Mouse (Mus musculus) neural tube, embryonic 13.5 days (tissue): ENCODE data around the gene Cbx4. TPM values are rescaled to one million over a fixed set of nuclear protein-coding genes. Genes with fewer than 3 reads are reported as not detected.

Source experiments
- ATAC-seq: fragments of 200-750 bp; cut with Nextera tagmentation; 2 replicates; pipeline ENCODE4 v1.8.0; 2017; ENCODE audit warnings: low read depth, mild to moderate bottlenecking, moderate TSS enrichment, moderate library complexity
- H3K27ac ChIP-seq: fragments of 300-500 bp; sonication (generic); replicated peaks from 2 replicates; pipeline ENCODE4 v1.5.1; 2015; ENCODE audit warnings: moderate library complexity, mild to moderate bottlenecking, inconsistent platforms
- H3K27me3 ChIP-seq: fragments of 300-500 bp; sonication (generic); 2 replicates; pipeline ENCODE4 v1.6.1; 2015; ENCODE audit warnings: mild to moderate bottlenecking, inconsistent platforms
- H3K36me3 ChIP-seq: fragments of 300-500 bp; sonication (generic); 2 replicates; pipeline ENCODE4 v1.6.1; 2015; ENCODE audit warnings: mild to moderate bottlenecking, inconsistent platforms
- H3K4me1 ChIP-seq: fragments of 300-500 bp; sonication (generic); replicated peaks from 2 replicates; pipeline ENCODE4 v1.6.1; 2015; ENCODE audit warnings: inconsistent platforms
- H3K4me2 ChIP-seq: fragments of 300-500 bp; sonication (generic); 2 replicates; pipeline ENCODE4 v1.6.1; 2015; ENCODE audit warnings: inconsistent platforms, mild to moderate bottlenecking, moderate library complexity
- H3K4me3 ChIP-seq: fragments of 300-500 bp; sonication (generic); 2 replicates; pipeline ENCODE4 v1.5.1; 2015; ENCODE audit warnings: mild to moderate bottlenecking, inconsistent platforms
- H3K9ac ChIP-seq: fragments of 300-500 bp; sonication (generic); 2 replicates; pipeline ENCODE4 v1.6.1; 2015; ENCODE audit warnings: moderate library complexity, mild to moderate bottlenecking, inconsistent platforms
- H3K9me3 ChIP-seq: fragments of 300-500 bp; sonication (generic); 2 replicates; pipeline ENCODE4 v1.6.1; 2016; ENCODE audit warnings: inconsistent platforms
- WGBS: fragments of 180-500 bp; shearing (Covaris S2); methylation state at CpG from one replicate; pipeline ENCODE4 v1.1.7; 2015; 5-methylcytosine and 5-hydroxymethylcytosine counted together
- polyA plus RNA-seq: library from polyadenylated mRNA; unstranded; fragments of >200 nt; fragmentation: Nextera tagmentation; extraction: Ambion mirVana; gene quantifications from 2 replicates; pipeline ENCODE4 v1.2.1, GENCODE M21; 2015

Gene Cbx4
- polyA plus RNA-seq, 1 experiment from 2014 or later: 14.8 TPM

- H3K27ac ChIP-seq: no peak overlapping the region
- H3K36me3 ChIP-seq: peaks cover 30% of the 10 kb centered on the region
- H3K9ac ChIP-seq: peak overlapping the region; percentile 47; the same call in 1 of the 2 replicates
- H3K4me3 ChIP-seq: peak overlapping the region; percentile 22
- H3K27me3 ChIP-seq: peaks cover 53% of the 10 kb centered on the region
- H3K4me1 ChIP-seq: peaks cover 72% of the 10 kb centered on the region
- WGBS: 17% methylated on average over 44 of the region's 47 CpGs
- H3K9me3 ChIP-seq: no peaks in the 10 kb centered on the region
- H3K4me2 ChIP-seq: peak overlapping the region; percentile 45
- ATAC-seq: no peak
Observed at GRCm38 (mm10) chr11:119081148-119081838, 4.7 kb downstream of the Cbx4 start.

- H3K27me3 ChIP-seq: peaks cover 58% of the 10 kb centered on the region
- H3K4me1 ChIP-seq: peaks cover 72% of the 10 kb centered on the region
- peaks cover 30% of the 10 kb centered on the region for H3K36me3 ChIP-seq
- no peaks in the 10 kb centered on the region for H3K9me3 ChIP-seq
- H3K4me2 ChIP-seq: peak overlapping the region; percentile 45
- peak overlapping the region; percentile 53; the same call in 1 of the 2 replicates for H3K9ac ChIP-seq
- H3K27ac ChIP-seq: no peak overlapping the region
- H3K4me3 ChIP-seq: peak overlapping the region; percentile 22
- no peak for ATAC-seq
- 25% methylated on average over 33 of the region's 33 CpGs for WGBS
Observed at GRCm38 (mm10) chr11:119080461-119081147, 5.4 kb downstream of the Cbx4 start.

- peaks cover 70% of the 10 kb centered on the region for H3K4me1 ChIP-seq
- H3K27me3 ChIP-seq: peaks cover 65% of the 10 kb centered on the region
Observed at GRCm38 (mm10) chr11:119079445-119079837, 6.6 kb downstream of the Cbx4 start.

GRCm38 (mm10) chr11:119078691-119079444, 7.2 kb downstream of the Cbx4 start:
- WGBS: 3% methylated on average over 21 of the region's 27 CpGs
- peak overlapping the region; percentile 47 for H3K4me2 ChIP-seq
- H3K27me3 ChIP-seq: peaks cover 67% of the 10 kb centered on the region
- peaks cover 70% of the 10 kb centered on the region for H3K4me1 ChIP-seq
- H3K9ac ChIP-seq: peak overlapping the region; percentile 54
- peak overlapping the region; percentile 12 for H3K4me3 ChIP-seq
- H3K36me3 ChIP-seq: peaks cover 30% of the 10 kb centered on the region
- peak overlapping the region; percentile 74 for H3K27ac ChIP-seq
- ATAC-seq: peak; percentile 74
- no peaks in the 10 kb centered on the region for H3K9me3 ChIP-seq

More at GRCm38 (mm10) chr11:119079445-119079837, 6.6 kb downstream of the Cbx4 start:
- H3K9me3 ChIP-seq: no peaks in the 10 kb centered on the region
- peak overlapping the region; percentile 12 for H3K4me3 ChIP-seq
- WGBS: 22% methylated on average over 7 of the region's 7 CpGs
- peak overlapping the region; percentile 63 for H3K27ac ChIP-seq
- peak overlapping the region; percentile 47 for H3K4me2 ChIP-seq
- peak overlapping the region; percentile 54 for H3K9ac ChIP-seq
- ATAC-seq: no peak
- peaks cover 30% of the 10 kb centered on the region for H3K36me3 ChIP-seq

GRCm38 (mm10) chr11:119077755-119078154, 8.3 kb downstream of the Cbx4 start:
- peaks cover 30% of the 10 kb centered on the region for H3K36me3 ChIP-seq
- peaks cover 56% of the 10 kb centered on the region for H3K27me3 ChIP-seq
- H3K9ac ChIP-seq: no peak overlapping the region
- no peak overlapping the region for H3K4me3 ChIP-seq
- H3K4me2 ChIP-seq: no peak overlapping the region
- no peak for ATAC-seq
- no peaks in the 10 kb centered on the region for H3K9me3 ChIP-seq
- no peak overlapping the region for H3K27ac ChIP-seq
- WGBS: 81% methylated on average over 4 of the region's 4 CpGs
- H3K4me1 ChIP-seq: peaks cover 67% of the 10 kb centered on the region

GRCm38 (mm10) chr11:119075805-119076204, 10.2 kb downstream of the Cbx4 start:
- Histone ChIP-seq H3K4me3 (no peak overlapping the region), H3K27me3 (peaks cover 52% of the 10 kb centered on the region), H3K27ac (no peak overlapping the region), H3K4me1 (peaks cover 47% of the 10 kb centered on the region), H3K9ac (no peak overlapping the region), H3K36me3 (peaks cover 14% of the 10 kb centered on the region), H3K4me2 (no peak overlapping the region), H3K9me3 (no peaks in the 10 kb centered on the region)
- 92% methylated on average over 5 of the region's 5 CpGs for WGBS
- no peak for ATAC-seq

GRCm38 (mm10) chr11:119073876-119074433, 12.1 kb downstream of the Cbx4 start:
- no peak overlapping the region for H3K4me3 ChIP-seq
- no peak overlapping the region for H3K4me2 ChIP-seq
- 63% methylated on average over 6 of the region's 6 CpGs for WGBS
- peaks cover 30% of the 10 kb centered on the region for H3K4me1 ChIP-seq
- peaks cover 4% of the 10 kb centered on the region; the same call in 1 of the 2 replicates for H3K36me3 ChIP-seq
- no peak overlapping the region for H3K27ac ChIP-seq
- no peak overlapping the region for H3K9ac ChIP-seq
- no peak for ATAC-seq
- no peaks in the 10 kb centered on the region for H3K9me3 ChIP-seq
- peaks cover 44% of the 10 kb centered on the region for H3K27me3 ChIP-seq

GRCm38 (mm10) chr11:119072986-119073385, 13.0 kb downstream of the Cbx4 start:
- Histone ChIP-seq H3K27ac (no peak overlapping the region), H3K9ac (no peak overlapping the region), H3K4me3 (no peak overlapping the region), H3K4me2 (no peak overlapping the region), H3K36me3 (peaks cover 4% of the 10 kb centered on the region; the same call in 1 of the 2 replicates), H3K4me1 (peaks cover 21% of the 10 kb centered on the region), H3K27me3 (peaks cover 45% of the 10 kb centered on the region), H3K9me3 (no peaks in the 10 kb centered on the region)
- WGBS: 66% methylated on average over 6 of the region's 6 CpGs
- ATAC-seq: no peak

GRCm38 (mm10) chr11:119072239-119072638, 13.8 kb downstream of the Cbx4 start:
- H3K4me1 ChIP-seq: 0 out of 2 replicates have a peak, but pooled peaks cover 16% of the 10 kb centered on the region
- no peaks in the 10 kb centered on the region for H3K9me3 ChIP-seq
- peaks cover 47% of the 10 kb centered on the region for H3K27me3 ChIP-seq
- 85% methylated on average over 7 of the region's 7 CpGs for WGBS
- no peak overlapping the region for H3K27ac ChIP-seq
- H3K4me2 ChIP-seq: no peak overlapping the region
- ATAC-seq: no peak
- no peak overlapping the region for H3K9ac ChIP-seq
- H3K4me3 ChIP-seq: no peak overlapping the region
- no peaks in the 10 kb centered on the region for H3K36me3 ChIP-seq

- H3K27ac ChIP-seq: no peak overlapping the region
- H3K4me2 ChIP-seq: no peak overlapping the region
- H3K4me3 ChIP-seq: no peak overlapping the region
- no peaks in the 10 kb centered on the region for H3K9me3 ChIP-seq
- 82% methylated on average over 8 of the region's 8 CpGs for WGBS
- H3K36me3 ChIP-seq: no peaks in the 10 kb centered on the region
- H3K4me1 ChIP-seq: no peaks in the 10 kb centered on the region
- ATAC-seq: no peak
- H3K9ac ChIP-seq: no peak overlapping the region
- H3K27me3 ChIP-seq: peaks cover 58% of the 10 kb centered on the region
Observed at GRCm38 (mm10) chr11:119066841-119067240, 19.2 kb downstream of the Cbx4 start.

GRCm38 (mm10) chr11:119059256-119059655, 26.8 kb downstream of the Cbx4 start:
- WGBS: 11% methylated on average over 3 of the region's 3 CpGs
- no peak for ATAC-seq
- Histone ChIP-seq H3K9me3 (no peaks in the 10 kb centered on the region), H3K27me3 (peaks cover 81% of the 10 kb centered on the region), H3K4me3 (no peak overlapping the region), H3K27ac (no peak overlapping the region), H3K9ac (no peak overlapping the region), H3K36me3 (no peaks in the 10 kb centered on the region), H3K4me1 (peaks cover 51% of the 10 kb centered on the region), H3K4me2 (no peak overlapping the region)
